Mouse (Mus musculus): Measurements from ENCODE around the gene Il10.

Il10 gene
- long read RNA-seq, experiment 1 = 0 reads
- long read RNA-seq, experiment 2 = 0 reads

- intact Hi-C loops (cut with DNase I) = no loop called here
Measured at GRCm38 (mm10) chr1:131019492-131020098, at the start of gene Il10. Gene Il10 (plus strand): TSS chr1:131019845.

DNA sequence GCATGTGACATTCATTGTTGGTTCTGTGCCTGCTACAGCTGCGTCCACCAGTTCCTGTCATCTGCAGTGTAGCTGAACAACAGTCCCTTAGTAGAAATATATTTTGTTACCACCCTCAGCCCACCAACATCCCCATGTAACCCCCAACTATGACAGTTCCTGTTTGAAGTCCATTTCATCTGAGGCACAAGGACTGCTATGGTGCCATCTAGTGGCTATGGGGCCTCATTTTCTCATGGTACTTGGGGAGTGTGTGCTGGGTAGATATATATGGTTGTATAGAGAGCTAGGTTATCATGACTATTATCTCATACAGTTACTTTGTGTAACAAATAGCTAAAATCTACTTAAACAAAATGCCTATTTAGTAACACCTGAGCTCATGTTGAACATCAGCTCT is 40.2 kb upstream of the Il10 start:
- intact Hi-C loops (cut with DNase I) = no loop called here

DNA sequence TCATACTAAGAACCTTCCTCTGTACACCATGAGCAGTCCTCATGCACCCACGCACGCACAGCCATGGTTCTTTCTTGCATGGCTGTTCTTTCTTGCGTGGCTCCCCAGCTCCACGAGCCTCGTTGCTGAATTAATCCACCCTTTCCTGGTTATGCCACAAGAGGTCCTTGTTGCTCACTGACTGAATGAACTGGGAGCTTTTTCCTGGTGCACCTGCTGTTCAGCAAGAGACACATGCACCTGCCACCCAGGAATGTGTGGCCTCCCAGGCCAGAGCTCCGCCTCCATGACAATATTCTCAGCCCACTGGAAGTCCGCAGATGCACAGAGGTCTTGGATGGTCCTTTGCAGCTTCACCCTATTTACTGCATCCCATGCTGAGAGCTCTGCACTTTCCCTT is 35.2 kb upstream of the Il10 start:
- intact Hi-C loops (cut with DNase I) = loop anchor here (10.0 kb wide), 1 partner anchor 270 kb away; no protein-coding TSS in a partner anchor

- intact Hi-C loops (cut with DNase I) = loop anchor here (2.0 to 10.0 kb wide), 2 partner anchors 66 to 268 kb away; no protein-coding TSS in a partner anchor
Measured at GRCm38 (mm10) chr1:130987001-130987400, 32.6 kb upstream of the Il10 start.

GRCm38 (mm10) chr1:130987418-130987817 is 32.2 kb upstream of the Il10 start:
- intact Hi-C loops (cut with DNase I) = loop anchor here (2.0 to 10.0 kb wide), 2 partner anchors 65 to 267 kb away; no protein-coding TSS in a partner anchor

- intact Hi-C loops (cut with DNase I) = loop anchor here (10.0 kb wide), 1 partner anchor 265 kb away; no protein-coding TSS in a partner anchor
Measured at GRCm38 (mm10) chr1:130989331-130989730, 30.3 kb upstream of the Il10 start.

DNA sequence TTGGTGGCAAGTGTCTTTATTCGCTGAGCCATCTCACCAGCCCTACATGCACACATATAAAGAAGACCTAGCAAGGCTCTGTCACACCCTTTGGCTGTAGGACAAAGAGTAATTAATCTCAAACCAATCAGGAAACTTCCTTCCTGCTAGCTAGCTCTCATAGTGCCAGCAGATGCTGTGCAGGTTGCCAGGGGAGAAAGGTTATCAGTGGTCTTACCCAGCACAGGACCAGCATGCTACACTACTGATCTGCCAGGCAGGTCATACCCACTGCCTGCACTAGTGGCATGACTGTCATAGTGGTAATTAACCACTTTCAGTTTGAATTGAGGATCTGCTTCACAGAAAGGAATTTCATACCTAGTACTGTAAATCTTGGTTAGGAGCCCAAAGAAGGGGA is 29.2 kb upstream of the Il10 start:
- intact Hi-C loops (cut with DNase I) = no loop called here

DNA sequence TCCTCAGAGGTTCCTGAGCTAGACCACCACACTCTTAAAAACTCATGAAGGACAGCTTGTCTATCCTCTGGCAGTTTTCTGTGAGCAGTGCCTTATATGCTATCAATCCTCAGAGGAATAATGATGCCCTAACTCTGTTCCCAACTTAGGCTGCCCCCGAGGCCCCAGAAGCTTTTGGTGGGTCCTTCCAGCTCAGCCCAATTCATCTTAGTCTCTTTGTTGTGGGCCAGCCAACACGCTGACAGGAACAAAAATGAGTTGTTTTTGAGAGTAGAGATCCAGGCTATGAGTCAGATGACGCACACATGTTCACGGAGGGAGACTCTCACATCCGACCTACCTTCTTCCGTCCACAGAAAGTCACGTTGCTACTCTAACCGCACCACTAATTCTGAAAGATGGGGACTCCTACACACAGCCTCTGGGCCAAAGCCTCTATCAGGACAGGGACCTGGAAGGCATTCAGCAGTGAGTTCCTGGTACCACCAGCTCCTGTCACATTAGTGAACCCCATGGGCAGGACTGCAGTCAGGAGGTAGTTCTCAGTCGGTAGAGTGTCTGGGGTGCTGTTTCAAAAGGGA is 26.0 kb upstream of the Il10 start:
- intact Hi-C loops (cut with DNase I) = no loop called here

DNA sequence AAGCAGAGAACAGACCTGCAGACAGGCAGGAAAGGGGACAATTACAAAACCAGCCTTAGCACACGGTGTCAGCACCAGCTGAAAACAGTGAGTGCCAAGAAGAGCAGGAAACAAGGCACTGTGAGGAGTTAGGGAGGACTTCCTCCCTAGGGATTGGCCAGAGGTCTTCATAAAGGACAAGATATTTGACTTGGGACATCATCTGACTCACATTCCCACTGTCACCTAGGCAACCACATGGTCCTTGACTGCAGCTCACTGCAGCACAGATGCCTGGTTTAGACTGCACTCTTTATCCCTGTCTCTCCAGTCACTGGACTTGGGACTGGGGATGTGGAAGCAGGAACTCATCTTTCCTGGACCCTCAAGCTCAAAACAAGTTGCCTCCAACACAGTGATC is 24.1 kb upstream of the Il10 start:
- intact Hi-C loops (cut with DNase I) = no loop called here

GRCm38 (mm10) chr1:130996356-130996755 is 23.3 kb upstream of the Il10 start:
- intact Hi-C loops (cut with DNase I) = no loop called here

GRCm38 (mm10) chr1:130997441-130997840 is 22.2 kb upstream of the Il10 start:
- intact Hi-C loops (cut with DNase I) = no loop called here

GRCm38 (mm10) chr1:130998321-130998720 is 21.3 kb upstream of the Il10 start:
- intact Hi-C loops (cut with DNase I) = no loop called here

- intact Hi-C loops (cut with DNase I) = no loop called here
Measured at GRCm38 (mm10) chr1:130999708-131000107, 19.9 kb upstream of the Il10 start.

- intact Hi-C loops (cut with DNase I) = no loop called here
Measured at GRCm38 (mm10) chr1:131000296-131000695, 19.3 kb upstream of the Il10 start.

GRCm38 (mm10) chr1:131002561-131002960 is 17.1 kb upstream of the Il10 start:
- intact Hi-C loops (cut with DNase I) = no loop called here

DNA sequence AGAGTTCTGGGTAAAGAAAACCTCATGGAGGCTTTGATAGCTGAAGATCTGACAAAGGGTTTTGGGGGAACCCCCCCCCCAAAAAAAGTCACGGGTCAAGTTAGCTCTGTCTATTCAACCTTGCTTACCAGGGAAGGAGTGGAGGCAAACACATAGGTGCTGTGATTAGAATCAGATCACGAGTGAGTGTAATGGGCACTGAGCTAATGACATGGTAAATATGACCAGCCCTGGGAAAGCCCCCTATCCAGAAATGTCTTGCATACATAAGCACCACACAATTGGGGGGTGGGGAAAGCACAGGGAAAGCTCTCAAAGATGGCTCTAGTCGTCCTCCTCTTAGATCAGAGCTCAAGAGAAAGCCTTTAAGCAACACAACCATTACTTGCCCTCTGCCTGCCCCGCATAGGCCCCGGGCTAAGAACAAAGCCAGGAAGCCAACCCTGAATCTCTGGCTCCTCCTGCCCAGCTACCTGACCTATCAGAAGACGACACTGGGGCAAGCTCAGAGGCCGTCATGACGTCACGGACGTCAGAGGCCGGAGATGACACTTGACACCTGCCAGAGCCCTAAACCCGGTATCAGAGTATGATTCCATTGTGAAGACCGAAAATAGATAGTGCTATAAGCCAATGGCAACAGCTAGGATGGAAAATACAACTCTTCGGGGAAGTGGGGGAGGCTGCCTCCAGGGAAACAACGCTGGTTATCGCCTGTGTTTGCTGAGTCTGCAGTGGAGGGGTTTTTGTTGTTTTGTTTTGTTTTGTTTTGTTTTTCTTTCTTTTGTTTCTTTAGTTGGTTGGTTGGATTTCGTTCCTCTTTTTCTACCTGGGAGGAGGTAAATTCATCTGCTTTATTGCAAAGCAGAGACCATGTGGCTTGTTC is 16.4 kb upstream of the Il10 start:
- intact Hi-C loops (cut with DNase I) = no loop called here

GRCm38 (mm10) chr1:131006069-131006468 is 13.6 kb upstream of the Il10 start:
- intact Hi-C loops (cut with DNase I) = no loop called here

DNA sequence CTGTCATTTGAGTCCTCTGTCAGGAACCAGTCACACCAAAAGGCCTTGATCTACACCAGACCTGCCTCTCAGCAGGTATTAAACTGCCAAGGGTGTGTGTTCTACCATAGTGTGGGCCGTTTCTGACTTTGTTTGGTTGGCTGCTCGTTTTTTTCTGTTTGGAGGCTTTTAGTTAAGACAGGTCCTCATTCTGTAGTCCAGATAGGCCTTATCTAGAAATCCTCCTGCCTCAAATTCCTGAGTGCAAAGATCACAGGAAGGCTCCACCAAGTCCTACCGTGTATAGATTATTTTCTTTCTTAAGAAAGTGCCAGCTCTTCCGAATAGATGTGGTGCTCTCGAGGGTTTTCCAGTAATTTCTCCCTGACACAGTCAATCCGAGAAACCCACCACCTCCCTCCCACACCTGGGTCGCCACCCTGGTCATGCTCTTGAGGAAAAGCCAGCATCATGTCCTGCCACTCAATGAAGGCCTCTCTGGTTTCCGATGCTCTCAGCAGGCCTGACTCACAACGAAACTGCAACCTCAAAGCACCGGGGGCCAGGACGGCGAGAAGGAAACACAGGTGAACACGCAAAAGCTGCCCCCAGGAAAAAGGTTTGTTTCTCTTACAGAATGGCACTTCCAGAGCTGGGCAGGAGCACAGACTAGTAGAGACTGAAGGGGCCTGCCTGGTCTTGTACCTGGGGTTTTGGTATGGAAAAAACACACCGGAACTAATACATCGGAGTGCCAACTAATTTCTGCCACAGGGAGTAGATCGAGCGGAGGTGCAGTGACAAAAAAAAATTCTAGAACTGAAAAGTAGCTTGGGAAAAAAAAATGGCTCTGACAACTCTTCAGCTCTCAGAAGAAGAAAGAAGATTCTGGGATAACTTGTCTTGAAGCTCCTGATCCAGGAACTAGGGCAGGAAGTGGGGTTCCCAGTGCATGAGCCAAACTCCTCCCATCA is 9.2 kb upstream of the Il10 start:
- intact Hi-C loops (cut with DNase I) = no loop called here

DNA sequence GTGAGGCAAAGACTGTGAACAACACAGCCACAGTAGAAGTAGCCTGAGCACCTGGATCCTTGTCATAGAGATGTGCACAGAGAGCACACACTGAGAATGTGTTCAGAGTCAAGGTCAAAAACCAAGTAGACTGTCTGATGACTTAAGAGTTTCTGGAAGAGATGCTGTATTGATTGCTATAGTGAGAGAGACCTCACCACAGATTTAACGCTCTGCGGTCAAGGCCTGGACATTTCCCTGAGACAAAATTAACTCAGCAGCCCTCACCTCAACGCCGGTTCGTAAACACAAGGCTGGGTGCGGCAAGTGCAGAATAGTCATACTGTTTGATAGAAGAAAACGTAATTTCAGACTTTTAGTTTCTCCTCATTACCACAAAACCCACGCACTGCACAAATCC is 7.2 kb upstream of the Il10 start:
- intact Hi-C loops (cut with DNase I) = no loop called here

DNA sequence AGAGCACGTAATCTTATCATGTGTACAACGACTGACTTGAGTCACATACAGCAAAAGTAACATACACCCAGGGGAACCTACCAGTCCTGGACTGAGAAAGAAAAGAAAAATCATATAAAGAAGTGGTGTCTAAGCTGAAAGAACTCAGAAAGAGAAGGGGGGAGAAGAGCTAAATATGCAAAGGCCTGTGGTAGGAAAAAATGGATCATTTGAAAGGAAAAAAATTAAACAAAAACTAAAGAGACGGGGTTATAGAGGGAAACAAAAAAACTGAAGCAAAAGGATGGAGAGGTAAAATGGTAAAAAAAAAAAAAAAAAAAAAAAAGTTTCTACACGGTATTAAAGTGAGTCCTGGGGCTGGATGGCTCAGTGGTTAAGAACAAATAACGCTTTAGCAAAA is 5.7 kb upstream of the Il10 start:
- intact Hi-C loops (cut with DNase I) = no loop called here

GRCm38 (mm10) chr1:131015281-131015680 is 4.4 kb upstream of the Il10 start:
- intact Hi-C loops (cut with DNase I) = no loop called here

Measured in adrenal gland (tissue).